Mouse (Mus musculus) forebrain, embryonic 15.5 days (tissue): ENCODE measurements around the gene Vwa1. TPM values are rescaled to one million over a fixed set of nuclear protein-coding genes. Genes with fewer than 3 reads are reported as not detected.
"Not testable (repeated sequence)": the region's sequence is repeated elsewhere in the genome, so short reads cannot be mapped to it uniquely, and the experiment has no call there.

ENCODE experiments used
- ATAC-seq: fragments of 200-750 bp; cut with Nextera tagmentation; replicated peaks from 2 replicates; pipeline ENCODE4 v1.8.0; 2017; ENCODE audit warnings: mild to moderate bottlenecking, moderate TSS enrichment, moderate library complexity
- H3K27ac ChIP-seq: fragments of 300-500 bp; sonication (generic); replicated peaks from 2 replicates; pipeline ENCODE4 v1.5.1; 2015; ENCODE audit warnings: mild to moderate bottlenecking, inconsistent platforms
- H3K27me3 ChIP-seq: fragments of 300-500 bp; sonication (generic); 2 replicates; pipeline ENCODE4 v1.6.1; 2015; ENCODE audit warnings: inconsistent platforms
- H3K36me3 ChIP-seq: fragments of 300-500 bp; sonication (generic); 2 replicates; pipeline ENCODE4 v1.6.1; 2015; ENCODE audit warnings: mild to moderate bottlenecking, inconsistent platforms
- H3K4me1 ChIP-seq: fragments of 300-500 bp; sonication (generic); 2 replicates; pipeline ENCODE4 v1.6.1; 2015; ENCODE audit warnings: inconsistent platforms
- H3K4me2 ChIP-seq: fragments of 300-500 bp; sonication (generic); replicated peaks from 2 replicates; pipeline ENCODE4 v1.6.1; 2015; ENCODE audit warnings: mild to moderate bottlenecking, inconsistent platforms
- H3K4me3 ChIP-seq: fragments of 300-500 bp; sonication (generic); 2 replicates; pipeline ENCODE4 v1.5.1; 2015; ENCODE audit warnings: mild to moderate bottlenecking, inconsistent platforms
- H3K9ac ChIP-seq: fragments of 300-500 bp; sonication (generic); replicated peaks from 2 replicates; pipeline ENCODE4 v1.6.1; 2015; ENCODE audit warnings: mild to moderate bottlenecking, inconsistent platforms
- H3K9me3 ChIP-seq: fragments of 300-500 bp; sonication (generic); 2 replicates; pipeline ENCODE4 v1.6.1; 2016; ENCODE audit warnings: inconsistent platforms
- WGBS: fragments of 180-500 bp; shearing (Covaris S2); methylation state at CpG from one replicate; pipeline ENCODE4 v1.1.7; 2015; ENCODE audit warnings: mixed read lengths; 5-methylcytosine and 5-hydroxymethylcytosine counted together
- polyA plus RNA-seq: library from polyadenylated mRNA; unstranded; fragments of >200 nt; fragmentation: Nextera tagmentation; extraction: Ambion mirVana; gene quantifications from 2 replicates; pipeline ENCODE4 v1.2.1, GENCODE M21; 2015

Gene Vwa1
- polyA plus RNA-seq, 1 experiment from 2014 or later: 21.8 TPM

- Histone ChIP-seq H3K9me3 (no peaks in the 10 kb centered on the region), H3K36me3 (no peaks in the 10 kb centered on the region), H3K4me1 (no peaks in the 10 kb centered on the region), H3K27me3 (no peaks in the 10 kb centered on the region), H3K9ac (no peak overlapping the region), H3K27ac (no peak overlapping the region), H3K4me2 (no peak overlapping the region), H3K4me3 (no peak overlapping the region)
- 80% methylated on average over 24 of the region's 24 CpGs for WGBS
- no peak for ATAC-seq
Observed at GRCm38 (mm10) chr4:155791240-155791933, 16.9 kb upstream of the Vwa1 start.

- ATAC-seq: no peak
- no peaks in the 10 kb centered on the region for H3K36me3 ChIP-seq
- no peak overlapping the region for H3K4me3 ChIP-seq
- H3K27me3 ChIP-seq: no peaks in the 10 kb centered on the region
- H3K4me1 ChIP-seq: no peaks in the 10 kb centered on the region
- H3K4me2 ChIP-seq: no peak overlapping the region
- 71% methylated on average over 3 of the region's 3 CpGs for WGBS
- H3K9ac ChIP-seq: no peak overlapping the region
- no peak overlapping the region for H3K27ac ChIP-seq
- no peaks in the 10 kb centered on the region for H3K9me3 ChIP-seq
Observed at GRCm38 (mm10) chr4:155790650-155791161, 16.2 kb upstream of the Vwa1 start.

GRCm38 (mm10) chr4:155790021-155790489 lies 15.6 kb upstream of the Vwa1 start, which contains the start of gene Ankrd65:
Gene Ankrd65 (plus strand): TSS chr4:155790439.
- H3K4me3 ChIP-seq: no peak within 1 kb of the TSS
- ATAC-seq: no peak
- no peaks in the 10 kb centered on the region for H3K9me3 ChIP-seq
- peaks cover 3% of the 10 kb centered on the region; the same call in 1 of the 2 replicates for H3K4me1 ChIP-seq
- H3K27ac ChIP-seq: no peak within 1 kb of the TSS
- H3K36me3 ChIP-seq: no peaks in the 10 kb centered on the region
- WGBS: 82% methylated on average over 3 of the region's 3 CpGs
- no peak within 1 kb of the TSS for H3K4me2 ChIP-seq
- no peaks in the 10 kb centered on the region for H3K27me3 ChIP-seq
- no peak within 1 kb of the TSS for H3K9ac ChIP-seq

GRCm38 (mm10) chr4:155788833-155789232 lies 14.3 kb upstream of the Vwa1 start:
- 77% methylated on average over 4 of the region's 4 CpGs for whole genome bisulfite sequencing
- H3K27ac ChIP-seq, H3K9ac ChIP-seq, H3K4me3 ChIP-seq, H3K9me3 ChIP-seq, H3K4me1 ChIP-seq, H3K27me3 ChIP-seq, ATAC-seq, H3K4me2 ChIP-seq, H3K36me3 ChIP-seq: not testable (repeated sequence)

GRCm38 (mm10) chr4:155788300-155788699 lies 13.8 kb upstream of the Vwa1 start:
- Histone ChIP-seq H3K9me3 (no peaks in the 10 kb centered on the region), H3K4me3 (no peak overlapping the region), H3K9ac (no peak overlapping the region), H3K27ac (no peak overlapping the region), H3K4me1 (peaks cover 14% of the 10 kb centered on the region), H3K4me2 (no peak overlapping the region), H3K27me3 (no peaks in the 10 kb centered on the region), H3K36me3 (no peaks in the 10 kb centered on the region)
- WGBS: 81% methylated on average over 3 of the region's 3 CpGs
- no peak for ATAC-seq

GRCm38 (mm10) chr4:155785819-155786218 lies 11.3 kb upstream of the Vwa1 start, which contains the start of gene Tmem88b:
Gene Tmem88b (minus strand): TSS chr4:155785874.
- H3K9ac ChIP-seq: peak within 1 kb of the TSS; percentile 94; the same call in 1 of the 2 replicates
- WGBS: 56% methylated on average over 5 of the region's 5 CpGs
- no peak for ATAC-seq
- H3K4me2 ChIP-seq: peak within 1 kb of the TSS; percentile 89
- H3K9me3 ChIP-seq: no peaks in the 10 kb centered on the region
- H3K36me3 ChIP-seq: no peaks in the 10 kb centered on the region
- peak within 1 kb of the TSS; percentile 81 for H3K4me3 ChIP-seq
- H3K27ac ChIP-seq: no peak within 1 kb of the TSS
- no peaks in the 10 kb centered on the region for H3K27me3 ChIP-seq
- peaks cover 15% of the 10 kb centered on the region for H3K4me1 ChIP-seq

GRCm38 (mm10) chr4:155785246-155785645 lies 10.7 kb upstream of the Vwa1 start:
- 83% methylated on average over 10 of the region's 10 CpGs for WGBS
- no peak overlapping the region for H3K4me2 ChIP-seq
- ATAC-seq: no peak
- no peaks in the 10 kb centered on the region for H3K9me3 ChIP-seq
- H3K9ac ChIP-seq: no peak overlapping the region
- H3K27ac ChIP-seq: no peak overlapping the region
- peaks cover 15% of the 10 kb centered on the region for H3K4me1 ChIP-seq
- H3K4me3 ChIP-seq: 0 out of 2 replicates have a peak overlapping the region, but pooled peaks have one; percentile 4
- H3K36me3 ChIP-seq: no peaks in the 10 kb centered on the region
- no peaks in the 10 kb centered on the region for H3K27me3 ChIP-seq

GRCm38 (mm10) chr4:155784081-155784701 lies 9.7 kb upstream of the Vwa1 start:
- Histone ChIP-seq H3K4me2 (peak overlapping the region; percentile 89), H3K9ac (peak overlapping the region; percentile 94), H3K4me1 (peaks cover 15% of the 10 kb centered on the region), H3K9me3 (no peaks in the 10 kb centered on the region), H3K4me3 (peak overlapping the region; percentile 81), H3K36me3 (no peaks in the 10 kb centered on the region), H3K27me3 (no peaks in the 10 kb centered on the region), H3K27ac (peak overlapping the region; percentile 90)
- peak; percentile 90 for ATAC-seq
- under 1% methylated on average over 52 of the region's 52 CpGs for WGBS

GRCm38 (mm10) chr4:155783486-155784080 lies 9.1 kb upstream of the Vwa1 start:
- no peaks in the 10 kb centered on the region for H3K9me3 ChIP-seq
- ATAC-seq: 0 out of 2 replicates have a peak, but pooled peaks have one; percentile 11
- WGBS: 42% methylated on average over 16 of the region's 16 CpGs
- no peaks in the 10 kb centered on the region for H3K36me3 ChIP-seq
- peaks cover 15% of the 10 kb centered on the region for H3K4me1 ChIP-seq
- H3K9ac ChIP-seq: peak overlapping the region; percentile 94
- peak overlapping the region; percentile 81 for H3K4me3 ChIP-seq
- peak overlapping the region; percentile 90 for H3K27ac ChIP-seq
- H3K27me3 ChIP-seq: no peaks in the 10 kb centered on the region
- peak overlapping the region; percentile 89 for H3K4me2 ChIP-seq

- no peaks in the 10 kb centered on the region for H3K36me3 ChIP-seq
- H3K9ac ChIP-seq: no peak overlapping the region
- no peak overlapping the region for H3K4me2 ChIP-seq
- H3K27ac ChIP-seq: no peak overlapping the region
- H3K4me3 ChIP-seq: no peak overlapping the region
- H3K9me3 ChIP-seq: no peaks in the 10 kb centered on the region
- peaks cover 15% of the 10 kb centered on the region for H3K4me1 ChIP-seq
- WGBS: 39% methylated on average over 6 of the region's 6 CpGs
- no peaks in the 10 kb centered on the region for H3K27me3 ChIP-seq
- ATAC-seq: no peak
Observed at GRCm38 (mm10) chr4:155780895-155781294, 6.4 kb upstream of the Vwa1 start.

- Histone ChIP-seq H3K27ac (no peak overlapping the region), H3K4me1 (peaks cover 22% of the 10 kb centered on the region), H3K4me3 (no peak overlapping the region), H3K36me3 (no peaks in the 10 kb centered on the region), H3K9ac (no peak overlapping the region), H3K27me3 (no peaks in the 10 kb centered on the region), H3K4me2 (no peak overlapping the region), H3K9me3 (no peaks in the 10 kb centered on the region)
- 85% methylated on average over 4 of the region's 4 CpGs for WGBS
- ATAC-seq: no peak
Observed at GRCm38 (mm10) chr4:155779498-155779897, 5.0 kb upstream of the Vwa1 start.

- Histone ChIP-seq H3K36me3 (no peaks in the 10 kb centered on the region), H3K4me2 (no peak overlapping the region), H3K4me3 (no peak overlapping the region), H3K27me3 (0 out of 2 replicates have a peak, but pooled peaks cover 4% of the 10 kb centered on the region), H3K27ac (no peak overlapping the region), H3K9me3 (no peaks in the 10 kb centered on the region), H3K4me1 (peaks cover 23% of the 10 kb centered on the region), H3K9ac (no peak overlapping the region)
- WGBS: 87% methylated on average over 2 of the region's 2 CpGs
- ATAC-seq: no peak
Observed at GRCm38 (mm10) chr4:155777816-155778215, 3.3 kb upstream of the Vwa1 start.
